Mouse (Mus musculus) heart, adult 9 months (tissue): ENCODE results near the gene Clstn2.

Experiments
- DNase-seq, 2 experiments: peaks; one replicate each; pipeline ENCODE4 v3.0.0; 2022; ENCODE audit warnings: low spot score in 2 of 2

Clstn2 gene

GRCm38 (mm10) chr9:97474896-97475295 lies 558.1 kb downstream of the Clstn2 start:
- DNase-seq = peak; percentile 29 to 37

- DNase-seq = no peak
Measured at GRCm38 (mm10) chr9:97471014-97471591, 561.9 kb downstream of the Clstn2 start.

- DNase-seq = no peak
Measured at GRCm38 (mm10) chr9:97460452-97460851, 572.5 kb downstream of the Clstn2 start.

- DNase-seq = no peak
Measured at GRCm38 (mm10) chr9:97459745-97460144, 573.2 kb downstream of the Clstn2 start.

- peak; percentile 51 to 59 for DNase-seq
Measured at GRCm38 (mm10) chr9:97449316-97450050, 583.5 kb downstream of the Clstn2 start.

GRCm38 (mm10) chr9:97439872-97440636 lies 592.9 kb downstream of the Clstn2 start:
- no peak for DNase-seq

GRCm38 (mm10) chr9:97434666-97435065 lies 598.3 kb downstream of the Clstn2 start:
- DNase-seq = no peak

GRCm38 (mm10) chr9:97429885-97430449 lies 603.0 kb downstream of the Clstn2 start:
- no peak for DNase-seq

- DNase-seq = no peak
Measured at GRCm38 (mm10) chr9:97428127-97428526, 604.9 kb downstream of the Clstn2 start.

GRCm38 (mm10) chr9:97420896-97421295 lies 612.1 kb downstream of the Clstn2 start:
- DNase-seq = no peak

- no peak for DNase-seq
Measured at GRCm38 (mm10) chr9:97414876-97415668, 617.9 kb downstream of the Clstn2 start.

GRCm38 (mm10) chr9:97408142-97408541 lies 624.8 kb downstream of the Clstn2 start:
- no peak for DNase-seq
